Mouse (Mus musculus) megakaryocyte, embryonic 14.5 days (primary cell): ENCODE results near the gene Smim17. TPM values are rescaled to one million over a fixed set of nuclear protein-coding genes. Genes with fewer than 3 reads are reported as not detected.
A peak's percentile ranks its signal among the peaks of the same experiment; 100 is the strongest.
"Not testable (repeated sequence)": the region's sequence is repeated elsewhere in the genome, so short reads cannot be mapped to it uniquely, and the experiment has no call there.

Experiments
- H3K27me3 ChIP-seq: replicated peaks from 2 replicates; pipeline ENCODE3; 2012; ENCODE audit warnings: inconsistent platforms
- H3K36me3 ChIP-seq: replicated peaks from 2 replicates; pipeline ENCODE3; 2012; ENCODE audit warnings: low read length, inconsistent platforms, mixed read lengths
- H3K4me1 ChIP-seq: 2 replicates; pipeline ENCODE4 v1.6.1; 2012; ENCODE audit warnings: inconsistent platforms
- H3K4me3 ChIP-seq: replicated peaks from 2 replicates; pipeline ENCODE3; 2012; ENCODE audit warnings: moderate library complexity, mild to moderate bottlenecking, inconsistent platforms
- H3K9me3 ChIP-seq: 2 replicates; pipeline ENCODE4 v1.6.1; 2012; ENCODE audit warnings: inconsistent platforms
- FLI1 ChIP-seq: IDR thresholded peaks from 2 replicates; pipeline ENCODE4 v1.6.1; 2012; ENCODE audit warnings: low read length, inconsistent platforms, mixed read lengths
- GATA1 ChIP-seq: IDR thresholded peaks from 3 replicates; pipeline ENCODE4 v1.6.1; 2012; ENCODE audit warnings: mixed read lengths, low read length, inconsistent platforms, borderline replicate concordance
- polyA plus RNA-seq: library from polyadenylated mRNA; stranded (reverse); fragments of >175 nt; gene quantifications from 2 replicates; pipeline ENCODE4 v1.2.3, GENCODE M21; 2012; ENCODE audit warnings: low replicate concordance; ENCODE audit not compliant: insufficient read depth

Gene Smim17
- polyA plus RNA-seq = not detected in 2 replicates

- TF ChIP-seq GATA1 (no peak), FLI1 (no peak)
- H3K4me3 ChIP-seq = peak within 1 kb of the TSS; percentile 93
- H3K27me3 ChIP-seq = no peaks in the 10 kb centered on the region
- peaks cover 14% of the 10 kb centered on the region for H3K9me3 ChIP-seq
- peaks cover 9% of the 10 kb centered on the region for H3K4me1 ChIP-seq
- H3K36me3 ChIP-seq = peaks cover 6% of the 10 kb centered on the region
Observed at GRCm38 (mm10) chr7:6397996-6398975, at the start of gene Smim17. TSS of gene Smim17 (plus strand) at chr7:6398715.

GRCm38 (mm10) chr7:6358121-6358520, 40.4 kb upstream of the Smim17 start:
- peaks cover 14% of the 10 kb centered on the region for H3K4me1 ChIP-seq
- no peak overlapping the region for H3K4me3 ChIP-seq
- H3K9me3 ChIP-seq = no peaks in the 10 kb centered on the region
- H3K27me3 ChIP-seq = no peaks in the 10 kb centered on the region
- no peaks in the 10 kb centered on the region for H3K36me3 ChIP-seq
- TF ChIP-seq FLI1 = no peak
- no peak for TF ChIP-seq GATA1

- Histone ChIP-seq H3K27me3 (no peaks in the 10 kb centered on the region), H3K36me3 (no peaks in the 10 kb centered on the region), H3K9me3 (no peaks in the 10 kb centered on the region), H3K4me1 (peaks cover 24% of the 10 kb centered on the region), H3K4me3 (no peak overlapping the region)
- TF ChIP-seq GATA1 (no peak), FLI1 (no peak)
Observed at GRCm38 (mm10) chr7:6358937-6359590, 39.5 kb upstream of the Smim17 start.

GRCm38 (mm10) chr7:6360477-6361060, 37.9 kb upstream of the Smim17 start:
- no peaks in the 10 kb centered on the region for H3K27me3 ChIP-seq
- no peaks in the 10 kb centered on the region for H3K9me3 ChIP-seq
- TF ChIP-seq GATA1 (no peak), FLI1 (no peak)
- no peaks in the 10 kb centered on the region for H3K36me3 ChIP-seq
- H3K4me1 ChIP-seq = peaks cover 24% of the 10 kb centered on the region
- no peak overlapping the region for H3K4me3 ChIP-seq

GRCm38 (mm10) chr7:6361756-6362155, 36.8 kb upstream of the Smim17 start:
- Histone ChIP-seq H3K27me3 (no peaks in the 10 kb centered on the region), H3K36me3 (no peaks in the 10 kb centered on the region), H3K9me3 (no peaks in the 10 kb centered on the region), H3K4me1 (peaks cover 29% of the 10 kb centered on the region), H3K4me3 (peak overlapping the region; percentile 94)
- TF ChIP-seq GATA1 (no peak), FLI1 (no peak)

- TF ChIP-seq FLI1 (no peak), GATA1 (no peak)
- peaks cover 32% of the 10 kb centered on the region for H3K4me1 ChIP-seq
- no peaks in the 10 kb centered on the region for H3K36me3 ChIP-seq
- H3K4me3 ChIP-seq = peak overlapping the region; percentile 94
- no peaks in the 10 kb centered on the region for H3K27me3 ChIP-seq
- H3K9me3 ChIP-seq = no peaks in the 10 kb centered on the region
Observed at GRCm38 (mm10) chr7:6362268-6363046, 36.1 kb upstream of the Smim17 start.

GRCm38 (mm10) chr7:6363047-6363488, 35.4 kb upstream of the Smim17 start, which contains the start of gene Zfp78:
TSS of gene Zfp78 (plus strand) at chr7:6363280.
- TF ChIP-seq FLI1 (no peak), GATA1 (no peak)
- Histone ChIP-seq H3K27me3 (no peaks in the 10 kb centered on the region), H3K4me1 (peaks cover 32% of the 10 kb centered on the region), H3K4me3 (peak within 1 kb of the TSS; percentile 94), H3K36me3 (no peaks in the 10 kb centered on the region), H3K9me3 (no peaks in the 10 kb centered on the region)

- Histone ChIP-seq H3K4me3 (no peak overlapping the region), H3K36me3 (no peaks in the 10 kb centered on the region), H3K27me3 (no peaks in the 10 kb centered on the region), H3K9me3 (no peaks in the 10 kb centered on the region), H3K4me1 (peaks cover 32% of the 10 kb centered on the region)
- no peak for TF ChIP-seq GATA1
- TF ChIP-seq FLI1 = no peak
Observed at GRCm38 (mm10) chr7:6364761-6365160, 33.8 kb upstream of the Smim17 start.

GRCm38 (mm10) chr7:6367185-6367584, 31.3 kb upstream of the Smim17 start:
- peaks cover 20% of the 10 kb centered on the region for H3K4me1 ChIP-seq
- no peaks in the 10 kb centered on the region for H3K9me3 ChIP-seq
- no peaks in the 10 kb centered on the region for H3K27me3 ChIP-seq
- peaks cover 1% of the 10 kb centered on the region for H3K36me3 ChIP-seq
- no peak overlapping the region for H3K4me3 ChIP-seq
- TF ChIP-seq GATA1 = no peak
- TF ChIP-seq FLI1 = no peak

- not testable (repeated sequence) for H3K36me3 ChIP-seq, H3K4me3 ChIP-seq, H3K9me3 ChIP-seq, H3K27me3 ChIP-seq
- H3K4me1 ChIP-seq = peaks cover 17% of the 10 kb centered on the region
Observed at GRCm38 (mm10) chr7:6368146-6368545, 30.4 kb upstream of the Smim17 start.
